Mouse (Mus musculus): ENCODE data around the gene Kcnab1. TPM values are rescaled to one million over a fixed set of nuclear protein-coding genes. Genes with fewer than 3 reads are reported as not detected.

Gene Kcnab1
- polyA plus RNA-seq, 1 experiment from 2014 or later, result 3.3 TPM

- no peaks in the 10 kb centered on the region for H3K27me3 ChIP-seq (replicated peaks)
- peak overlapping the region; percentile 44; the same call in 1 of the 2 replicates for H3K27ac ChIP-seq (ENCODE audit: poor library complexity, severe bottlenecking)
- peak overlapping the region; percentile 19; the same call in 1 of the 2 replicates for H3K4me2 ChIP-seq
- peaks cover 27% of the 10 kb centered on the region for H3K4me1 ChIP-seq (replicated peaks)
- no peaks in the 10 kb centered on the region for H3K9me3 ChIP-seq (replicated peaks)
- H3K9ac ChIP-seq, result no peak overlapping the region
- no peak overlapping the region for H3K4me3 ChIP-seq
- WGBS, result 45% methylated on average over 5 of the region's 5 CpGs
- 0 out of 2 replicates have a peak, but pooled peaks have one; percentile 36 for ATAC-seq (ENCODE audit: insufficient number of reproducible peaks, low FRiP score)
- H3K36me3 ChIP-seq, result no peaks in the 10 kb centered on the region
These were observed 27.7 kb downstream of the Kcnab1 start for GRCm38 (mm10) chr3:65136897-65137296.

- no peaks in the 10 kb centered on the region for H3K27me3 ChIP-seq (replicated peaks)
- WGBS, result 70% methylated on average over 3 of the region's 3 CpGs
- H3K9me3 ChIP-seq (replicated peaks), result no peaks in the 10 kb centered on the region
- no peak overlapping the region for H3K9ac ChIP-seq
- no peaks in the 10 kb centered on the region for H3K36me3 ChIP-seq
- peaks cover 22% of the 10 kb centered on the region for H3K4me1 ChIP-seq (replicated peaks)
- no peak overlapping the region for H3K4me2 ChIP-seq
- ATAC-seq (ENCODE audit: insufficient number of reproducible peaks, low FRiP score), result no peak
- no peak overlapping the region for H3K4me3 ChIP-seq
- H3K27ac ChIP-seq (ENCODE audit: poor library complexity, severe bottlenecking), result no peak overlapping the region
These were observed 29.6 kb downstream of the Kcnab1 start for GRCm38 (mm10) chr3:65138739-65139138.

GRCm38 (mm10) chr3:65145152-65145551 lies 36.0 kb downstream of the Kcnab1 start:
- no peaks in the 10 kb centered on the region for H3K27me3 ChIP-seq (replicated peaks)
- H3K27ac ChIP-seq (ENCODE audit: poor library complexity, severe bottlenecking), result no peak overlapping the region
- 0 out of 2 replicates have a peak, but pooled peaks cover 4% of the 10 kb centered on the region for H3K4me1 ChIP-seq (replicated peaks)
- 76% methylated on average over 5 of the region's 5 CpGs for WGBS
- no peaks in the 10 kb centered on the region for H3K36me3 ChIP-seq
- H3K9me3 ChIP-seq (replicated peaks), result no peaks in the 10 kb centered on the region
- no peak overlapping the region for H3K4me2 ChIP-seq
- no peak for ATAC-seq (ENCODE audit: insufficient number of reproducible peaks, low FRiP score)
- no peak overlapping the region for H3K4me3 ChIP-seq
- H3K9ac ChIP-seq, result no peak overlapping the region

GRCm38 (mm10) chr3:65151808-65152207 lies 42.6 kb downstream of the Kcnab1 start:
- no peak overlapping the region for H3K4me3 ChIP-seq
- H3K4me2 ChIP-seq, result no peak overlapping the region
- H3K9ac ChIP-seq, result no peak overlapping the region
- WGBS, result 83% methylated on average over 1 of the region's 1 CpGs
- no peaks in the 10 kb centered on the region for H3K27me3 ChIP-seq (replicated peaks)
- no peaks in the 10 kb centered on the region for H3K9me3 ChIP-seq (replicated peaks)
- no peak for ATAC-seq (ENCODE audit: insufficient number of reproducible peaks, low FRiP score)
- H3K27ac ChIP-seq (ENCODE audit: poor library complexity, severe bottlenecking), result no peak overlapping the region
- H3K4me1 ChIP-seq (replicated peaks), result no peaks in the 10 kb centered on the region
- no peaks in the 10 kb centered on the region for H3K36me3 ChIP-seq

GRCm38 (mm10) chr3:65172964-65173363 lies 63.8 kb downstream of the Kcnab1 start:
- WGBS, result 73% methylated on average over 5 of the region's 5 CpGs
- no peak for ATAC-seq (ENCODE audit: insufficient number of reproducible peaks, low FRiP score)

GRCm38 (mm10) chr3:65174564-65174963 lies 65.4 kb downstream of the Kcnab1 start:
- H3K4me2 ChIP-seq, result no peak overlapping the region
- H3K27me3 ChIP-seq (replicated peaks), result no peaks in the 10 kb centered on the region
- no peak overlapping the region for H3K27ac ChIP-seq (ENCODE audit: poor library complexity, severe bottlenecking)
- ATAC-seq (ENCODE audit: insufficient number of reproducible peaks, low FRiP score), result no peak
- H3K4me3 ChIP-seq, result no peak overlapping the region
- H3K4me1 ChIP-seq (replicated peaks), result no peaks in the 10 kb centered on the region
- H3K9ac ChIP-seq, result no peak overlapping the region
- 76% methylated on average over 12 of the region's 12 CpGs for WGBS
- H3K9me3 ChIP-seq (replicated peaks), result no peaks in the 10 kb centered on the region
- H3K36me3 ChIP-seq, result no peaks in the 10 kb centered on the region

More at GRCm38 (mm10) chr3:65172964-65173363, 63.8 kb downstream of the Kcnab1 start:
- H3K27me3 ChIP-seq (replicated peaks), result no peaks in the 10 kb centered on the region
- H3K27ac ChIP-seq (ENCODE audit: poor library complexity, severe bottlenecking), result no peak overlapping the region
- H3K9ac ChIP-seq, result no peak overlapping the region
- no peaks in the 10 kb centered on the region for H3K9me3 ChIP-seq (replicated peaks)
- H3K4me3 ChIP-seq, result no peak overlapping the region
- H3K4me2 ChIP-seq, result no peak overlapping the region
- no peaks in the 10 kb centered on the region for H3K4me1 ChIP-seq (replicated peaks)
- H3K36me3 ChIP-seq, result no peaks in the 10 kb centered on the region

- Histone ChIP-seq H3K9me3 (replicated peaks) (no peaks in the 10 kb centered on the region), H3K4me2 (no peak overlapping the region), H3K27ac (ENCODE audit: poor library complexity, severe bottlenecking) (no peak overlapping the region), H3K4me3 (no peak overlapping the region), H3K36me3 (no peaks in the 10 kb centered on the region), H3K9ac (no peak overlapping the region), H3K4me1 (replicated peaks) (no peaks in the 10 kb centered on the region), H3K27me3 (replicated peaks) (no peaks in the 10 kb centered on the region)
- no peak for ATAC-seq (ENCODE audit: insufficient number of reproducible peaks, low FRiP score)
- 71% methylated on average over 4 of the region's 4 CpGs for WGBS
These were observed 66.6 kb downstream of the Kcnab1 start for GRCm38 (mm10) chr3:65175819-65176218.

- no peak overlapping the region for H3K4me3 ChIP-seq
- no peaks in the 10 kb centered on the region for H3K9me3 ChIP-seq (replicated peaks)
- ATAC-seq (ENCODE audit: insufficient number of reproducible peaks, low FRiP score), result no peak
- no peaks in the 10 kb centered on the region for H3K4me1 ChIP-seq (replicated peaks)
- no peak overlapping the region for H3K27ac ChIP-seq (ENCODE audit: poor library complexity, severe bottlenecking)
- no peak overlapping the region for H3K9ac ChIP-seq
- H3K27me3 ChIP-seq (replicated peaks), result no peaks in the 10 kb centered on the region
- no peaks in the 10 kb centered on the region for H3K36me3 ChIP-seq
- H3K4me2 ChIP-seq, result no peak overlapping the region
These were observed 67.7 kb downstream of the Kcnab1 start for GRCm38 (mm10) chr3:65176846-65177245.

GRCm38 (mm10) chr3:65187833-65188698 lies 78.9 kb downstream of the Kcnab1 start:
- Histone ChIP-seq H3K27ac (ENCODE audit: poor library complexity, severe bottlenecking) (no peak overlapping the region), H3K9ac (no peak overlapping the region), H3K4me1 (replicated peaks) (0 out of 2 replicates have a peak, but pooled peaks cover 3% of the 10 kb centered on the region), H3K36me3 (no peaks in the 10 kb centered on the region), H3K4me2 (no peak overlapping the region), H3K27me3 (replicated peaks) (no peaks in the 10 kb centered on the region), H3K4me3 (no peak overlapping the region), H3K9me3 (replicated peaks) (no peaks in the 10 kb centered on the region)
- 59% methylated on average over 7 of the region's 7 CpGs for WGBS
- no peak for ATAC-seq (ENCODE audit: insufficient number of reproducible peaks, low FRiP score)

GRCm38 (mm10) chr3:65200611-65201010 lies 91.4 kb downstream of the Kcnab1 start:
- Histone ChIP-seq H3K4me3 (no peak overlapping the region), H3K4me1 (replicated peaks) (no peaks in the 10 kb centered on the region), H3K27me3 (replicated peaks) (no peaks in the 10 kb centered on the region), H3K9me3 (replicated peaks) (no peaks in the 10 kb centered on the region), H3K4me2 (no peak overlapping the region), H3K9ac (no peak overlapping the region), H3K27ac (ENCODE audit: poor library complexity, severe bottlenecking) (no peak overlapping the region), H3K36me3 (no peaks in the 10 kb centered on the region)
- no peak for ATAC-seq (ENCODE audit: insufficient number of reproducible peaks, low FRiP score)
- WGBS, result 52% methylated on average over 1 of the region's 1 CpGs

GRCm38 (mm10) chr3:65203361-65204117 lies 94.4 kb downstream of the Kcnab1 start:
- Histone ChIP-seq H3K9ac (no peak overlapping the region), H3K4me2 (no peak overlapping the region), H3K4me3 (no peak overlapping the region), H3K27me3 (replicated peaks) (no peaks in the 10 kb centered on the region), H3K27ac (ENCODE audit: poor library complexity, severe bottlenecking) (no peak overlapping the region), H3K9me3 (replicated peaks) (no peaks in the 10 kb centered on the region), H3K36me3 (no peaks in the 10 kb centered on the region), H3K4me1 (replicated peaks) (no peaks in the 10 kb centered on the region)
- no peak for ATAC-seq (ENCODE audit: insufficient number of reproducible peaks, low FRiP score)
- 60% methylated on average over 8 of the region's 8 CpGs for WGBS
